Mouse (Mus musculus) midbrain, postnatal 0 days (tissue): ENCODE results near the gene Rrp12. TPM values are rescaled to one million over a fixed set of nuclear protein-coding genes. Genes with fewer than 3 reads are reported as not detected.

Experiments used
- ATAC-seq: fragments of 200-750 bp; cut with Nextera tagmentation; 2 replicates; pipeline ENCODE4 v1.8.0; 2017; ENCODE audit warnings: moderate number of reproducible peaks, mild to moderate bottlenecking, moderate TSS enrichment, moderate library complexity; ENCODE audit not compliant: low FRiP score
- DNase-seq: peaks from one replicate; pipeline ENCODE4 v3.0.0-alpha.2; 2015; ENCODE audit warnings: low spot score
- H3K27ac ChIP-seq: fragments of 300-500 bp; sonication (generic); 2 replicates; pipeline ENCODE4 v1.5.1; 2014; ENCODE audit warnings: low read depth, mild to moderate bottlenecking, low read length, mixed read lengths
- H3K27me3 ChIP-seq: fragments of 300-500 bp; sonication (generic); 2 replicates; pipeline ENCODE4 v1.6.1; 2014; ENCODE audit warnings: low read length, control low read depth, mixed read lengths; ENCODE audit not compliant: insufficient read depth
- H3K36me3 ChIP-seq: fragments of 300-500 bp; sonication (generic); 2 replicates; pipeline ENCODE4 v1.6.1; 2014; ENCODE audit warnings: low read length, control low read depth, mixed read lengths; ENCODE audit not compliant: insufficient read depth
- H3K4me1 ChIP-seq: fragments of 300-500 bp; sonication (generic); 2 replicates; pipeline ENCODE4 v1.6.1; 2014; ENCODE audit warnings: mild to moderate bottlenecking, control low read depth, antibody characterized with exemption, low read length, mixed read lengths; ENCODE audit not compliant: insufficient read depth
- H3K4me2 ChIP-seq: fragments of 300-500 bp; sonication (generic); 2 replicates; pipeline ENCODE4 v1.6.1; 2014; ENCODE audit warnings: low read depth, mild to moderate bottlenecking, low read length, mixed read lengths; ENCODE audit not compliant: poor library complexity, severe bottlenecking
- H3K4me3 ChIP-seq: fragments of 300-500 bp; sonication (generic); 2 replicates; pipeline ENCODE4 v1.5.1; 2014; ENCODE audit warnings: low read depth, mild to moderate bottlenecking, low read length, moderate library complexity
- H3K9ac ChIP-seq: fragments of 300-500 bp; sonication (generic); replicated peaks from 2 replicates; pipeline ENCODE4 v1.6.1; 2014; ENCODE audit warnings: mild to moderate bottlenecking, low read length, moderate library complexity, mixed read lengths; ENCODE audit not compliant: poor library complexity, severe bottlenecking
- H3K9me3 ChIP-seq: fragments of 300-500 bp; sonication (generic); 2 replicates; pipeline ENCODE4 v1.6.1; 2016; ENCODE audit warnings: low read length, control low read depth
- CTCF ChIP-seq: IDR thresholded peaks from 2 replicates; pipeline ENCODE4 v1.5.1; 2016; ENCODE audit warnings: antibody characterized with exemption, mild to moderate bottlenecking
- WGBS: fragments of 180-500 bp; shearing (Covaris S2); extraction: QIAGEN DNeasy Blood & Tissue Kit; methylation state at CpG from one replicate; pipeline ENCODE4 v1.1.7; 2014; 5-methylcytosine and 5-hydroxymethylcytosine counted together
- polyA plus RNA-seq: library from polyadenylated mRNA; unstranded; fragments of >200 nt; fragmentation: Nextera tagmentation; extraction: Ambion mirVana; gene quantifications from 2 replicates; pipeline ENCODE4 v1.2.1, GENCODE M21; 2015
- total RNA-seq: library from RNA; depleted of rRNA; stranded (reverse); fragments of >200 nt; gene quantifications from 2 replicates; pipeline ENCODE4 v1.2.3, GENCODE M21; 2014; rRNA removed

The Rrp12 gene
- total RNA-seq (20.6 and 21.2 TPM in 2 replicates), polyA plus RNA-seq (13.9 and 14.1 TPM in 2 replicates)

DNA sequence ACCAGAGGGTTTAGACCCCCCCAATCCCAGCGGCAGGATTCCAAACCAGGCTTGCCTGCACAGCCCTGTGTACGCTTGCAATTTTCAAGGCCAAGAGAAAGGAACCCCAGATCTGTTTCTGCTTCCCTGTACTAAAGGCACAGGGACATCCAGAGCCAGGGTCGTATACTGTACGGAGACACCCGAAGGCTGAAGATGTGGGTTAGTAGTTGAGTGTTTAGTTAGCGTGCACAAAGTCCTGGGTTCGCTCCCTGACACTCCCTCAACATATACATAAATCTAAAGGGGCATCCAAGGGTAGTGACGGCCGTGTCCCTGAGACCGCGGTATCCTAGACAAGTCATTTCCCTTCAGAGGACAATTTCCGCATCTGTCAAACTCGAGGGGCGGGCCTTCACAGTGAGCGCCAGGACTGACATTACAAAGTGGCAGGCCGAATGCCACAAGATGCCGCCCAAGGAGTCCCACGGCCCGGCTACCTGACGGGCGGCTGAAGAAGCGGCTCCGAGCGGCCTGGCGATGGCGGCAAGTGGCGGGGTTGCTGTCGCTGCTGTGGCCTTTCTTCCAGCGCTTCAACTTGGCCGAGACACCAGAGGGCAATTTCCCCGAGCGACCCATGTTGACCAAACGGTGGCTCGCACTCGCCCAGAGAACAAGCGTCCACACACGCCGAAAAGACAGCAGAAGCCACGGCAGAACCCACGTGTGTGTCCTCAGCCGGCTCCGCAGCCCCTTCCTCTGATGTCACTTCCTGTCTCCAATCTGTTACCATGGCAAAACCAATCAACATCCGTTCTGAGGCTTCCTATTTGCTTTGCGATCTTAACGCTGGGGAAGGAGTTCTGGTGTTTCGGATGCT, at the start of gene Rrp12:
Rrp12 (minus strand) TSS at position 714 of the 859 bp plus-strand sequence.
- H3K9me3 ChIP-seq: no peaks in the 10 kb centered on the region
- 0 out of 2 replicates have a peak within 1 kb of the TSS, but pooled peaks have one; percentile 28 for H3K27ac ChIP-seq
- H3K4me2 ChIP-seq: peak within 1 kb of the TSS; percentile 71
- WGBS: 2% methylated on average over 46 of the region's 46 CpGs
- H3K9ac ChIP-seq: peak within 1 kb of the TSS; percentile 55
- peaks cover 6% of the 10 kb centered on the region; the same call in 1 of the 2 replicates for H3K4me1 ChIP-seq
- peak; percentile 95 for ATAC-seq
- no peaks in the 10 kb centered on the region for H3K27me3 ChIP-seq
- H3K4me3 ChIP-seq: peak within 1 kb of the TSS; percentile 69
- TF ChIP-seq CTCF: no peak
- peak; percentile 96 for DNase-seq
- peaks cover 10% of the 10 kb centered on the region; the same call in 1 of the 2 replicates for H3K36me3 ChIP-seq

DNA sequence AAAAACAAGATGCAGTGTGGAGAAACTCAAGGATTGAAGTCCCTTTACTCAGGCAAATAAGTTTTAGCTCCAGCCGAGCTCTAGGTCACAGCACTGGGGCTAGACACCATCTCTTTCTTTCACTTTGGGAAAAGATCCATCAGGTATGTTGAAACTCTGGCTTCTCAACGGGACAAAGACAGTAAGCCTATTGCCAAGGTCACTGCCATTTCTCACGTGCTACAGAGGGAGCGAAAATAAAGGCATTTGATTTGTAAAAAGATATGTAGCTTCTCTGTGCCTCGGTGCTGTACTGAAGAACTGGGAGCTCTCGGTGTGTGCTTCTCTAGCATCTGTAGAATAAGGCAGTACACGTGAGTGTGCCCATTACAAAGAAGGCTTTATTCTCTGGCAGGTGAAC, 47.9 kb upstream of the Rrp12 start:
- Histone ChIP-seq H3K36me3 (peaks cover 79% of the 10 kb centered on the region), H3K4me1 (no peaks in the 10 kb centered on the region), H3K9me3 (no peaks in the 10 kb centered on the region), H3K4me3 (no peak overlapping the region), H3K27ac (no peak overlapping the region), H3K9ac (no peak overlapping the region), H3K4me2 (no peak overlapping the region), H3K27me3 (no peaks in the 10 kb centered on the region)
- no peak for TF ChIP-seq CTCF
- DNase-seq (no peak), ATAC-seq (no peak)
- WGBS: 92% methylated on average over 7 of the region's 7 CpGs

DNA sequence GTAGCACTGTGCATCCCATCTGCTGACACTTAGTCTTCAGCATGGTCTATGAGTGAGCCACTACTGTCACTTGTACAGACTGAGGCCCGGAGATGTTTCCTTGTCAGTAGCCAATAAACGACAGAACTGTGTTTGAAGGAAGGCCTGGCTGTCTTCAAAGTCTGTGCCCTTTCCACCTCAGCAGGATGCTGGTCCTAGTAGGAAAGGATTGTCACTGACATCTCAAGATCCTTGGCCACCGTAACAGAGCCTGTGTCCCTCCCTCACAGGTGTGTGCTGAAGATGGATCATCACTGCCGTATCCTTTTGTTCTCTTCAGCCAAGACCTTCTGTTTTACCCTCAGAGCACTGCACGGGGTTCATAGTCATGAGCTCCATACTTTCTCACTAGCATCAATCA, 42.6 kb upstream of the Rrp12 start:
- no peak overlapping the region for H3K27ac ChIP-seq
- H3K4me3 ChIP-seq: no peak overlapping the region
- DNase-seq (no peak), ATAC-seq (no peak)
- TF ChIP-seq CTCF: no peak
- H3K27me3 ChIP-seq: no peaks in the 10 kb centered on the region
- H3K9me3 ChIP-seq: no peaks in the 10 kb centered on the region
- H3K4me1 ChIP-seq: peaks cover 7% of the 10 kb centered on the region; the same call in 1 of the 2 replicates
- H3K36me3 ChIP-seq: peaks cover 43% of the 10 kb centered on the region
- no peak overlapping the region for H3K9ac ChIP-seq
- H3K4me2 ChIP-seq: no peak overlapping the region
- WGBS: 91% methylated on average over 5 of the region's 5 CpGs

DNA sequence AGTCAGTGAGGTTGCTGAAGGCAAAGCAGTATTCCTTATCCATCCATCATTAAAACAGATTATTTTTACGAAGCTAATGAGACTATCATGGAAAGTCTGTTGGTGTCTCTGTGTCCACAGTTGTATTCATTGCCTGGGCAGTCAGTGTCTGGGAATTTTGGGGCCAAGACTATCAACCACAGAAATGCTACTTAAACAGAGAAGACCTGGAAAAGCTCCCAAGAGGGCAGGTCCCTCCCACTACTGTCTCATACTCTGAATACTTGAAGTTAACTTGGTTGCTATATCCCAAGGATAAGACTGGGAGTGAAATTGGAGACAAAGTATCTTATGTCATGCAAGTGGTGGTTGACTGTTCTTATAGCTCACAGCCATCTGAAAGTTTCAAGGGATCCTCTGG, 39.9 kb upstream of the Rrp12 start:
- Histone ChIP-seq H3K27ac (no peak overlapping the region), H3K36me3 (peaks cover 23% of the 10 kb centered on the region), H3K9ac (no peak overlapping the region), H3K9me3 (no peaks in the 10 kb centered on the region), H3K27me3 (no peaks in the 10 kb centered on the region), H3K4me2 (no peak overlapping the region), H3K4me1 (peaks cover 7% of the 10 kb centered on the region; the same call in 1 of the 2 replicates), H3K4me3 (no peak overlapping the region)
- WGBS: 95% methylated on average over 1 of the region's 1 CpGs
- DNase-seq: no peak
- no peak for TF ChIP-seq CTCF
- no peak for ATAC-seq

DNA sequence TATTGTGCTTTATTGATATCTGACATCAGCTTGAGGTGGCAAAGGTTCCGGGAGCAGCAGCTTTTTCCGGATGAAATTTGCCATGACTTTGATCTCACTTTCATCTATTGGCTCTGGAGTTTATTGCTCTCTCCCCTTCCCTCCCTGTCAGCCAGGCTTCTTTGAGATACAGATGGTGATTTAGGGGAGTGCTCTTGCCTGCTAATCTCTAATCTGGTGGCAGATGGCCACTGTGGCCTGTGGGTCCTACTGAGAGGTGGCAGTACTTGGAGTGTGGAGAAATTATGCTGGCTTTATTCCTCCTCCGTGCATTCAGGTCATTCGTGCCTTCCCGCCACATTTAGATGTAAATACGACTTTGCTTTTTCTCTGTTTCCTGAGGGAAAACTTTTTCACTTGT, 38.2 kb upstream of the Rrp12 start:
- no peak for ATAC-seq
- peak; percentile 18 for DNase-seq

More for the DNA sequence above, 38.2 kb upstream of the Rrp12 start:
- Histone ChIP-seq H3K27me3 (no peaks in the 10 kb centered on the region), H3K9ac (peak overlapping the region; percentile 72), H3K36me3 (peaks cover 18% of the 10 kb centered on the region), H3K4me1 (peaks cover 7% of the 10 kb centered on the region; the same call in 1 of the 2 replicates), H3K4me2 (peak overlapping the region; percentile 67), H3K27ac (no peak overlapping the region), H3K4me3 (peak overlapping the region; percentile 85), H3K9me3 (no peaks in the 10 kb centered on the region)
- no peak for TF ChIP-seq CTCF
- 19% methylated on average over 6 of the region's 6 CpGs for WGBS
